Mouse (Mus musculus): Measurements from ENCODE around the gene Rag1.

Gene Rag1

DNA sequence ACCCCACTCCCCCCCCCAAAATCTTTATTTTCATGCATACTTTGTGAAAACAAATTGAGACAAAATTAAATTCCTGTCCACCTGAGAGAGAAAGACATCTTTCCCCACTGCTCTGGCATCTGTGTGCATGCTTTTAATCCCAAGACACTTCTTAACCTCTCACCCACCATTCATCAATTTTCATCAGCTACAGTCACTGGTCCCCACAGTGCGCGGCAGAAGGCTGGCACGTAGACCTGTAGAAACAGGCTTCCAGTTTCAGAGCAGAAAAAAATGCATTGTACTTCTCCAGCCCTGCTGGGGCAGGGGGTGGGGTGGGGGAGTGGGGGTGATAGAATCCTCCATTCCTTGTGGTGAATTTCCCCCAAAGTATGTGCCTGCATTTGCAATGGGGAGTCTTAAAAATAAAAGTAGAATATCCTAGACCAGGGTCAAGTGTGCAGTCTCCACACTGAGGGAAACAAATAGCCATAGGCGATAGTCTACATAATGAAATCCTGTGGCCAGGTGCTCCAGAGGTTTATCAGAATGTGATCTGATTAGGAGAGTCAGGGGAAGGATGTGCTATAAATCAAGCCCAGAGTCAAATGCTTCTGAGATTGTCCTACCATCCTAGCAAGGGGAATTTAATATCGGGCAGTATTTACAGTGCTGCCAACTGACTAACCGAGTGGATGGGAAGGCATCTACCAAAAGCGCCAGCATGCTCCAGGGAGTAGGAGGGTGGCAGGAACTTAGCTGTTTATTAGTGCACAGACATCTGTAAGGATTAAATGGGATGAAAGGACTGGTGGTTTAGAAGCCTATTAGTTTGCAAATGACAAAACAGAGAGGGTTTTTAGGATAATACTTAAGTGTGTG is 10.1 kb downstream of the Rag1 start:
- in situ Hi-C loops (cut with MboI, MseI) = no loop called here

DNA sequence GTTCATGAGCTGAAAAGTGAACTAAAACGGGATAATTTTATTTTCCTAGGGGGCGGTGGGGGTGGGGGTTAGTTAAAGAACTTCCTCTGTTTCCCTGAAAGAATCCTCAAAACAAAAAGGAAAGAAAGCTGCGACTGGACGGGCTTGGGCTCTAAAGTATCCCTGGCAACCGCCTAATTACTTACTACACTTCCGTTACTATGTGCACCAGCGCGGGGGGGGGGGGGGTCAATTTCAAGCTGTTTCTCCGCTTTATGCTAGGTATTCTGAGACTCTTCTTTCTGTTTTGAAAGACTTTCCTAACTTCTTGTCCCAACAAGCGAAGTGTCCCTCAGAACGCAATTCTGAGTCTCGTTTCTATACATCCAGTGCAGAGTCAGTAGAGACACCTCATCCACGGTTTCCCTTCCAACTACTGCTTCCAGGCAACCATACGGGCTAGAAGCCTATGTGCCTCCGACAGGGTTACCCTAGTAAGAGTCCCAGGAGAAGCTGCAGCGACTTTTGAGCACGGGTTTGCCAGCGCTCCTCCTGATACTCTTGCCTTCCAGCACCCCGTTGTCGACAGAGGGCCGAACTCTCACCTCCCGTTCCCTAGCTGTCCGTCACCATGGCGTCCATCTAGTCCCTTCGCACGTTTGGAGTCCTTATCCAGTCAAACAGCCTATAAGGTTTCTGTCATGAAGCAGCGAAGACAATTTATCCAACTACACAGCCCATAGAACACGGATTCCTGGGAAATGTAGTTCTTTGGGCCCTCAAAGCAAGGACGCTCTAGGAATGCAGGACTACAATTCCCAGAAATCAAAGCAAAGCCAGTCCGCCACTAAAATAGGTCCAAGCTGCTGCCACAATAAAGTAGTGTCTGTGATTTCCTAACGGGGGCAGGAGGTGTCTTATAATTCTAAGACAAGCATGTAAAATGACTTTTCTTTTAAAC is 20.7 kb downstream of the Rag1 start:
- in situ Hi-C loops (cut with MboI, MseI) = no loop called here

DNA sequence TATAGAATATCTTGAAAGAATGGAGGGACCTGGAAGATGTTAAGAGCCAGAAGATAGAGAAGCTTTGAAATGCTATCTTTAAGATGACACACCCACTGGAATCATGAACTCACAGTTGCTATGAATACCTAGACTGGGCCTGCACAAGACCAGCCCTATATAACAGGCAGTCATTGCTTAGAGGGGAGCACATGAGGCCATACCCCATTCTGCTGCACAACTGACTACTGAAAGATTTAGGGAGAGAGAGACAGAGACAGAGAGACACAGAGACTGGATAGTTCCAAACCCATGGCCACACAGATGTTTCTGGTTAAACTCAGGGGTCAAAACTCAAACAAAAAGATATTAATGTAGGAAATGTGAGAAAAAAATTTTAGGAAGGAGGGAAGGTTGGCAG is 22.1 kb downstream of the Rag1 start:
- in situ Hi-C loops (cut with MboI, MseI) = no loop called here

DNA sequence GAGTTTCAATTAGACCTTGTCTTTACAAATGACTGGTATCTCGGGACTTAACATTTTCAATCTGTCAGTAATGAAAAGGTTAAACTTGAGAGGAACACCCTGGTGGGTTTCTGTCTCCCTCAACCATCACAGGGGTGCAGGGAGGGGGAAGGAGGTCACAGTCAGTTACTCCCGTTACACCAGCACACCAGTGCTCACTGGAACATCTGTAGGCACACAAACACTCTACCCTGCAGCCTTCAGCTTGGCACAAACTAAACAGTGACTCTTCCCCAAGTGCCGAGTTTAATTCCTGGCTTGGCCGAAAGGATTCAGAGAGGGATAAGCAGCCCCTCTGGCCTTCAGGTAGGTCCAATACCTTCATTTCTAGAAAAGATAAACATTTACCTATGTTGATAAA is 24.8 kb downstream of the Rag1 start, which contains the start of gene Rag2:
Gene Rag2, plus strand, starts transcription at position 193 of the 400 bp plus-strand sequence.
- in situ Hi-C loops (cut with MboI, MseI) = no loop called here

DNA sequence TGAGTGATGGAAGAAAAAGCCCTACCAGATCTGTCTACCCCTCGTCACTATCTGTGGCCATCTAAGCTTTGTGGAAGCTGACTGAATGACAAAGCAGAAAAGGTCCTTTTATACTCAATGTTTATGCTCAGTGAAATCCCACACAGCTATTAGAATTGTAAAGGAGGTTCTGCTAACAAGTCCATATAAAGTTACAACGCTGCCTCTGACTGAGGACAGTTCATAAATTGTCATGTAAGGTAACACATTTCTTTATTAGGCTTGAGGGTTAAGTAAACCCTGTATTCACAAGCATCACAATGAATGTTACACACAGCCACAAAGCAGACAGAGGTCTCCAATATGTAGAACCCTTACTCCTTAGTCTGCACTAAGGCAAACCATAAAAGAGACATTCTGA is 25.3 kb downstream of the Rag1 start:
- in situ Hi-C loops (cut with MboI, MseI) = no loop called here

DNA sequence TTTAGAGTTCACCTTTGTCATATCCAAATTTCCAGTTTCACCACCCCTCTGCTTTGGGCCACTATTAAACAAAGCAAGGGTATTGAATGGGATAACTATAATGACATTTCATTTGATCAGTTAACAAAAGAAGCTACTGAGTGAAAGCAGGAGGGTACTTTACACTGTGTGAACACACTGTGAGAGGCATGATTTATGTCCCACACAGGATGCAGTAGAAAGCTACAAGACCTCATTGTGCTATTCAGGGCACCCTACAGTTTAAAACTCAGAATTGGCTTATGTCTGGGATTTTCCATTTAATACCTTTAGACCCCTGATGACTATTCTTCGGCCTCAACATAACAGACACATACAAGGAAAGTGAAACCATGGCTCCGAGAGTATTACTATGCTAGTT is 26.3 kb downstream of the Rag1 start:
- in situ Hi-C loops (cut with MboI, MseI) = no loop called here

DNA sequence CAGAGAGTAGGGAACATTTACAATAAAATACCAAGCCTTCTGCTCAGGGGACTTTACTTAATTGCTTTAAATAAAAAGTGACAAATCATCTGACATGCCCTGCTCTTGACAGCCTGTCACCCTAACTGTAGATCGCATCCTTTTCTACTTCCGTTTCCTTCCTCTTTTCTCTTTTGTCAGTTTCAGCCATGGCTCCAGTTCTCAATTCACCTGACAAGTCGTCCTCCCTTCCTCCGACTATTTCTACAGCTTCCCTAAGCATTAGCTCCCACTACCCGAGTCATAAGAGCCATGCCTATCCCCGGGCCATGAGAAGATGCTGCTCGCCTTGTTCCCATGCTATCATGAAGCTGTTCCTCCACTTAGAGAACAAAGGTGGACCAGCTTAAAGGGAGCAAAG is 27.7 kb downstream of the Rag1 start:
- in situ Hi-C loops (cut with MboI, MseI) = no loop called here

DNA sequence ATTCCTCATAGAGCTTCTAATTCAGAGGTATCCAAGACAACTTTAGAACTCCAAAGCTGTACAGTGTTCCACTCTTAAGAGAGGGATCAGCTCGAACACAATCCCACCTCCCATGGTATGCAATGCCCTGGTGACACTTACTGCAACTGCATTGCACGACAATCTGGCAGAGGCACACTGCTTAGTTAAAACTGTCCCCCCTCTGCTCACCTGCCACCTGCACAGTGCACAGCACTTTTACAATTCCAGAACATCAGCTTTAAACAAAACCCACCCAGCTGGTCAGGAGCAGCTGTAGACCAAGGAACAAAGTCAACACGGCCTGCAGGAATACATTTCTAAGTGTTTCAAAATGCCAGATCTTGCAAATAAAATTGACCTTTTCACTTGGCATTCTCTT is 28.4 kb downstream of the Rag1 start:
- in situ Hi-C loops (cut with MboI, MseI) = no loop called here

DNA sequence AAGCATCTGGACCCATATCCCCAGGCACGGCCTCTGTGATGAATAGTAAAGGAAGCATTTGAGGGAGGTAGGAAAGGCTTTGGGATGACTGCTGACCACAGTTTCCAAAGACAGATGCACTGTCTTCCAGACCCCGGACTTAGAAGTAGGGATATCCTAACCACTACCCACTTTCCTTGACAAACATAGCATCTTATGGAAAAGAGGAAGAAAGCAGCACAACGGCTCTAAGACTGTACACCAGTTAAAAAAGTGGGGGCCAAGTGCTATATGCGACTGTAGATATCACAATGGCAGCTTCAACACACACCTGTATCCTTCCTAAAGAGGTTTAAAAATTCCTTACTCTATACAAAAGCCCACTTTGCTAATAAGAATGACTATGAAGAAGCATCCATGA is 30.9 kb downstream of the Rag1 start:
- in situ Hi-C loops (cut with MboI, MseI) = no loop called here

DNA sequence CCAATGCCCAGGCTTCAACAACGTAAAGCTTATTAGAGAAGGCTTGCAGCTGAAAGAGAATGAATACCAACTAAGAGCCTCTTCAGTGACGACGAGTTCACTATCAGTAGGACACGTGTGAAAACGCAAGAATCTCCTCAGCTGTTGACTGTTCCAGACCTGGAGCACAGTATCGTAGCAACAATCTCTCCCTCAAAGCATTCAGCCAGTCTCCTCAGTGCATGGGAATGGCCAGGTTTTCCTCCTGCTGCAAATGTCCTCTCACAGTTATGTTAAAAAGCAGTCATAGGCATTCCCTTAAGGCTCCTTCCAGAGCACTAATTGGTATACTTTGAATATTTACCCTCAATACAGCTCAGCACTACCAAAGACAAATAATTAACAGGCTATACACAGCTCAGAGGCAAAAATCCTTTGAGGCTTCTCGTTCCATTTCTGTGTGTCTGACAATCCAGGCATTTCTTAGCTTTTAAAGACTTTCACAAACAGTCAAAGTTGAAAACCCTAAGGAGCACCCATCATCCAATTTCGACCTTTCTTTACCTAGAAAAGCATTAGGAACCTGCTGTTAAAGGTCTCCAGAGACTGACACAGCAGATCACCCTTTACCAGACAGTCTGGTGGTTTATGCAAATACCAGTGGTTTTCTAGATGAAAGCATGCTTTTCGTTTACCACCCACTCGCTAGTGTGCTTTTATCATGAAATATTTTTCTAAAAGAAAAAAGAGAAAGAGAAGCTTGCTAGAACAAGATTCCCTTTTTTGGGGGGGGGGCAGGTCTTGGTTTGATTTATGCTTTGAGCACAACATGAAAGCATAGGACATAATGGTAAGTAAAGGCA is 33.6 kb downstream of the Rag1 start:
- in situ Hi-C loops (cut with MboI, MseI) = no loop called here

DNA sequence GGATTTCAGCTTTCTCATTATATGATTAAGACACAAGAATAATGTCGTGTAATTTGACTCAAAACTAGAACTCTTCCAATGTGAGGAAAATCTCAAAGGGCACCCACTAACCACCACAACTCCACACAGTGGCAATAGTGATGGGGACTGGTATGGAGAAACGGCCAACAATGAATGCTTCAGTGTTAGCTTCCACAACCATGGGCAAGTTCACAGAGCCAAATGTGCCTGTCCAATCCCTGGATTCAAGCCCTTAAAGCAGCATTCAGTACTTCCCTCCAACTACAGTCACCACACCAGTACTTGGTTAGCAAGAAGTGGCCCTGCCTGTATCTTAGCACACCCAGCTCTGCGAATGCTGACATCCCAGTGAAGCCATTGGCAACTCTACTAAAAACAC is 38.4 kb downstream of the Rag1 start:
- in situ Hi-C loops (cut with MboI, MseI) = no loop called here

DNA sequence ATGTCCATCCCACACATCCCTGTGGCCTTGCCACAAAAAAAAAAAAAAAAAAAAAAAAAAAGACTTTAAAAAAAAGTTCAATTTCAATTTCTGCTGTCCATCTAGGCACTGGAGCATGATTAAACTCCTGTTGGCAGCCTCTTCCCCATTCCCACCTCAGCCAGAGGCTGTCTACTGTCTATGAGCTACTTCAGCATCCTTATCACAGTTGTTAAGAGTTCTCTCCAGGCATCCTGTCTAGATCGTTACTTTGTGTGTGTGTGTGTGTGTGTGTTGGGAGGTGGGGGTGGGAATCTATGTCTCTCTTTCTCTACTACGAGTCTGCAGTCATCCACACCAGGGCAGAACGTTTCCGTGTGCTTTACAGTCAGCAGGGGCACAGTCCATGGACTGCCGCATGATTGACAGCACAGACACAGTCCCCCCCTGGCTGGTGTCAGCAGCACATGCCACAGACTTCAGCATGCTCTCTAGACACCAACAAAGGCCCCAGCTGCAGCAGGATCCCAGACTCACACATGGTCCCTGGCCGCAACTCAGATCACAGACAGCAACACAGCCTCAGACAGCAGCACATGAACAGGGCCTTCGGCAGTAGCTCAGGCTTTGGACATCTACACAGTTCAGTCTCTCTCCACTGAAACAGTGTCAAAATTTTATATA is 40.9 kb downstream of the Rag1 start:
- in situ Hi-C loops (cut with MboI, MseI) = no loop called here

DNA sequence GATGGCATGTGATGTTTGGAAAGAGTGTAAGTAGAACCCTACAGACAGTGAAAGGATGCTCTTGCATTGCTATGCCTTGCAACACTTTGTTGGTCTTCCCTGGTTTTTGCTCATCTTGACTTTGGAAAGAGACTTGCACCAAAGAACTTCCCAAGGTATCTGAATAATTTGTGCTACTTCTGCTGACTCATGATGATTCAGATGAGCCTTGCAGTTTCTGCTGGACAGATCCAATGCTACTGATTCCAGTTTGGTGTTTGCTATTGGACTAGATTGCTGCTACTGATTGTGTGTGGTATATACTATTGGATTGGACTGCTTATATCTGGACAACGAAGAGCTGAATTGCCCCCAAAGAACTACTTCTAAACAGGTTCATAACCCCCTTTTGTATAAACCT is 46.2 kb downstream of the Rag1 start:
- in situ Hi-C loops (cut with MboI, MseI) = no loop called here

DNA sequence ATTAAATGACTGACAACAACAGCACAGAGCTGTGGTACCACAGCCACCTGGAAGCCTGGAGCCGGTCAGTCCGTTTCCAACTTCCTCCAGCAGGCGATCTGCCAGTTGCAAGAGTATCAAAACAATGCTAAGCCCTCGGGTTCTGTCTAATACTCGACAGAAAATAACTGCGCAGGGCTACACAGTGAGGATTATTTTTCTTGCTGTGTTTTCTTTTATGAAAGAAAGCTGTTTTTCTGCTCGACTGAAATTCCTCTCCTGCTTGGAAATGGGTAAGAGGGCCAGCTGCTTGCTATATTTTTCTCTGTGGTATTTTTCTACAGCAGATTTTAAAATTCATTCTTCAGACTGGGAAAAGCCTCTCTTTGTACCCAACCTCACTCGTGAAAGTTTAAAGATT is 48.6 kb downstream of the Rag1 start:
- in situ Hi-C loops (cut with MboI, MseI) = no loop called here

DNA sequence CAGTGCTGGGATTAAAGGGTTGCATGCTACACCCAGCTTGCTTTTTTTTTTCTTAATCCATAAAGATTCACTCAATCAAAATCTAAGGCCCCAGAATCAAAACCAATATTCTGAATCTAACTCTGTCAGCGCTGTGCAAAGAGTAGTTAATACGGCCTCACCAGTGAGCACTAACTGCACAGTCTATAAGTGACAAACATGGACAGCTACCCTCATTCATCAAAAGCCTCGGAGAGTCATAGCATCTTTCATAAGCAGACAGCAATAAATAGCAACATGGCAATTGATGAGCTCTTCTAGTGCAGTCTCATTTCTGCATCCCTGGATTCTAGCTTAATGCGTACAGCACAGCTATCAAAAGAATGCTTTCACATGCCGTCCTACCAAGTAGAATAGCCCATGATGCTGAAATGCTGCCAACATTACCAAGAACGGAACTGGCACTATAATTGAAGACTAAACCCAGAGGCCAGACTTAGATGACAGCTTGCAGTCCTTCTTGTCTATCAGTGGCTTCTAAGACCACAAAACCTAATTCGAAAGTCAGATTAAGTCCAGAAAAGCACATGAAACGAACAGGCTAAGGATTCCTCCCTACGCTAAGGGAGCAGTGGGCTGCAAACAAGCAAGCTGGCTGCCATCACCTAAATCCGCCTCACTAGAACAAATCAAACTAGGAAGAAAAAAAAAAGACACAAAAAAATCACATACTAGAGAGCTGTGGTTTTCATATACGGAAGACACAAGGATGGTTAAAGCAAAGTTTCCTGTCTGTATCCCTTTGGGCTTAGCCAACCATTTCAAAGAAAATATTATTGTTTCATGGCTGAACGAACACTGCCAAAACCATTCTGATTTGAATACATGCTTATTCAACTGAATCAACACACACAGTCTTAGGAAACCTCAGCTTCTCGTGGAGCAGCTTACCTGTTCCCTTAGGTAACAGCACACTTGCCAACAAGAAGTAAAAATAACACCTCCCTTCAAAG is 50.8 kb downstream of the Rag1 start:
- in situ Hi-C loops (cut with MboI, MseI) = no loop called here

DNA sequence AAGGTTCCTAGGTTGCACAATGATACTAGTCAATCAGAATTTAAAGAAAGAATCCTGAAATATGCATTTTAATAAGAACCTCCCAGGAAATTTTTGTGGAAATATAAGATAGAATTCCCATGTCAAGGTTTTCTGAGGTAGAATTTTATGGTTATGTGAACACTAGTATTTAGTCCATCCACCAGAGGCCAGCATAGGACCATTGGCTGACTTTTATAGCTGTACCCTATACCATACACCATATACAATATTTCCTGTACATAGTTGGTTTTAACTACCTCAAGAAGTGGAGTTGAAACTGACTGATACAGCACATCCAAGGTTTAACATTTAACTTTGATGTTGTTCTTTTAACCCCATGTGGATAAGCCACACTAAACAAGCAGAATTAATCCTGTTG is 52.1 kb downstream of the Rag1 start:
- in situ Hi-C loops (cut with MboI, MseI) = no loop called here

DNA sequence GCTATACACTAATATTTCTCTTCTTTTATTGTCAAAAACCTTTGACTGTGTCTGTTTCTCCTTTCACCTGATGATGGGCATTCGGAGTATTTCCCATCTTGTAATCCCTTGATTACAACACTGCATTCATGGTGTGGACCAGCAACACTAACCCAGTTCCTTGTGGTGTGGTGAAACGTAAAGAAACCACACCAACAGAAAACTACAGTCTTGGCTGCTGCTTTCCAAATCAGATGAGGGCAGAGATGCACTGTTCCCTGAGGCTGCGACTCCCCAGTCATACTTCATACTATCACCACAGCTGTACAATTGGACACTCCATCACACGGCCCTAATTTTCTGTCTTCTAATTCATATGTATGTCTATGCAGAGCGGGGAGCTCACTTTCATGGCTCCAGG is 54.6 kb downstream of the Rag1 start:
- in situ Hi-C loops (cut with MboI, MseI) = no loop called here

DNA sequence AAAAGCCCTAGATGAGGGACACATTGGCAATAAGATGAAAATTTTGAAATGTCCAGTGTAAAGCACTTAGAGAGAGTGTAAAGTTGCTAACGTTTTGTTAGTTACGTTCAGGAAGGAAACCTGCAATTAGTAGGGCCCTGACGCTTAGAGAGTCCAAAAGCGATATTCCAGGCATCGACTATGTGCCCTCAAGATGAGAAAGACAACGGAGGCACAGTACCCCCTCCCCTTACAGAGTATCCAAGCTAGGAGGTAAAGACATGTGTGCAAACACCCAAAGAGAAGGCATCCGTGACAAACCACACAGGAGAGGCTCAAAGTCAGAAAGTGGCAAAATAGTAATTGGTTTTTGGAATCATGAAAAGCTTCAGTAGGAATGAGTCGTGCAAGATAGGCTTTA is 56.4 kb downstream of the Rag1 start:
- in situ Hi-C loops (cut with MboI, MseI) = no loop called here

DNA sequence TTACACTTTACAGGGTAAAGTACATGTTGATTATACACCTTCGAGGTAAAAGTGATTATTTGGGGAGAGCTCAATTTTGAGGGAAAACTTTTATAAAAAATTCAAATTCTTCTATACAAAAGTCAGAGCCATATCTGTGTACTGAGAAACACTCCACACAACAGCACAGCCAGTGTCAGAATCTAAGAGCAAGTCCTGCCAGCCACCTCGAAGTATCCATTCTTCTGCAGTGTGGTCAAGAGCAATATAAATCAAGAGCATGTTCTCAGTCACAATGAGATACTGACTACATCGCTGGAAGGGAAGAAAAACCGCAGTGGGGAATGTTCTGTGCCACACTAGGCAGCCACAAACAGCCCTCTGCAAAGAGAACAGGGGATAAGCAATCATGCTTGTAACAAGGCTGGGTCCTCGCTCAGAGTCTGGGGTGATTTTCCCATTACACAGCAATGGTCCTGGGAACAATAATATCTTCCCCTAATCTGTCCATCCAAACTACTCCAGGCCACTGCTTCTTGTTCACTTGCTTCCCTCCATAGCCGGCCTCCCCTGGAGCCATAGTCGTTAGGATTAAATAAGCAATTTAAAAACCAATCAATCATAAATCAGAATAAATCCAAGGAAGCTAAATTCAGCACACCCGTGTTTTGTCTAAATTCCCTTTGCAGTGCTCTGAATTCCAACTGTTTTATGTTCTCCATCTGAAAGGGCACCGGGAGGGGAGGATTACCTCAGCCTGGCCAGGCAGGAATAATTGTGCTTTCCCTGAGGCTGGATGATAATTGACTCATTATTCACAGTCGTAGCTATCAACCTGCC is 57.1 kb downstream of the Rag1 start:
- in situ Hi-C loops (cut with MboI, MseI) = no loop called here
